Mouse (Mus musculus): ENCODE measurements around the gene Plppr2. TPM values are rescaled to one million over a fixed set of nuclear protein-coding genes. Genes with fewer than 3 reads are reported as not detected.

Gene Plppr2
- polyA plus RNA-seq, 1 experiment from 2014 or later: 1.4 TPM

Other genes starting within 250 kb of the Plppr2 start
- gene Ldlr, start 213.6 kb upstream of the Plppr2 start, polyA plus RNA-seq (2015; fragmentation: Nextera tagmentation; extraction: Ambion mirVana): 23.9 and 29.3 TPM in 2 replicates
- gene Spc24, start 176.7 kb upstream of the Plppr2 start, polyA plus RNA-seq (2015; fragmentation: Nextera tagmentation; extraction: Ambion mirVana): 68.0 and 75.7 TPM in 2 replicates
- gene Kank2, start 138.3 kb upstream of the Plppr2 start, polyA plus RNA-seq (2015; fragmentation: Nextera tagmentation; extraction: Ambion mirVana): 3.8 and 5.0 TPM in 2 replicates
- gene Angptl8, start 101.5 kb upstream of the Plppr2 start, polyA plus RNA-seq (2015; fragmentation: Nextera tagmentation; extraction: Ambion mirVana): 51.1 and 55.7 TPM in 2 replicates
- gene Dock6, start 84.4 kb upstream of the Plppr2 start, polyA plus RNA-seq (2015; fragmentation: Nextera tagmentation; extraction: Ambion mirVana): 5.0 and 5.3 TPM in 2 replicates
- gene Rab3d, start 18.8 kb upstream of the Plppr2 start, polyA plus RNA-seq (2015; fragmentation: Nextera tagmentation; extraction: Ambion mirVana): 12.9 and 13.9 TPM in 2 replicates
- gene Ccdc159, start 9.6 kb upstream of the Plppr2 start, polyA plus RNA-seq (2015; fragmentation: Nextera tagmentation; extraction: Ambion mirVana): 1.3 and 1.6 TPM in 2 replicates
- gene Tmem205, start 9.5 kb upstream of the Plppr2 start, polyA plus RNA-seq (2015; fragmentation: Nextera tagmentation; extraction: Ambion mirVana): 172 and 194 TPM in 2 replicates
- 2.1 and 2.3 TPM in 2 replicates for gene Swsap1, start 18.7 kb downstream of the Plppr2 start, polyA plus RNA-seq (2015; fragmentation: Nextera tagmentation; extraction: Ambion mirVana)
- 115 and 116 TPM in 2 replicates for gene Epor, start 26.5 kb downstream of the Plppr2 start, polyA plus RNA-seq (2015; fragmentation: Nextera tagmentation; extraction: Ambion mirVana)
- 0.14 and 0.32 TPM in 2 replicates for gene Rgl3, start 52.4 kb downstream of the Plppr2 start, polyA plus RNA-seq (2015; fragmentation: Nextera tagmentation; extraction: Ambion mirVana)
- 0.05 TPM in 1 of 2 replicates, not detected in the other for gene Ccdc151, start 65.6 kb downstream of the Plppr2 start, polyA plus RNA-seq (2015; fragmentation: Nextera tagmentation; extraction: Ambion mirVana)
- gene Prkcsh, start 65.8 kb downstream of the Plppr2 start, polyA plus RNA-seq (2015; fragmentation: Nextera tagmentation; extraction: Ambion mirVana): 51.2 and 52.5 TPM in 2 replicates
- gene Elavl3, start 115.0 kb downstream of the Plppr2 start, polyA plus RNA-seq (2015; fragmentation: Nextera tagmentation; extraction: Ambion mirVana): 0.04 TPM in 1 of 2 replicates, not detected in the other
- gene Gm49318, start 134.2 kb downstream of the Plppr2 start, polyA plus RNA-seq (2015; fragmentation: Nextera tagmentation; extraction: Ambion mirVana): not detected in 2 replicates
- gene Zfp653, start 134.3 kb downstream of the Plppr2 start, polyA plus RNA-seq (2015; fragmentation: Nextera tagmentation; extraction: Ambion mirVana): 5.7 and 6.2 TPM in 2 replicates
- 21.1 and 22.2 TPM in 2 replicates for gene Ecsit, start 148.4 kb downstream of the Plppr2 start, polyA plus RNA-seq (2015; fragmentation: Nextera tagmentation; extraction: Ambion mirVana)
- 0.22 and 1.8 TPM in 2 replicates for gene Cnn1, start 162.2 kb downstream of the Plppr2 start, polyA plus RNA-seq (2015; fragmentation: Nextera tagmentation; extraction: Ambion mirVana)
- 77.8 and 78.7 TPM in 2 replicates for gene Elof1, start 180.1 kb downstream of the Plppr2 start, polyA plus RNA-seq (2015; fragmentation: Nextera tagmentation; extraction: Ambion mirVana)
- 228 and 240 TPM in 2 replicates for gene Acp5, start 198.7 kb downstream of the Plppr2 start, polyA plus RNA-seq (2015; fragmentation: Nextera tagmentation; extraction: Ambion mirVana)
- gene Pigyl, start 219.8 kb downstream of the Plppr2 start, polyA plus RNA-seq (2015; fragmentation: Nextera tagmentation; extraction: Ambion mirVana): 28.9 and 34.6 TPM in 2 replicates

Data from liver, embryonic 16.5 days (tissue).